Mouse (Mus musculus) erythroblast, embryonic 14.5 days (primary cell): ENCODE measurements around the gene Slc15a2.

Experiments used
- GATA1 ChIP-seq: IDR thresholded peaks from 2 replicates; pipeline ENCODE4 v1.6.1; 2012; ENCODE audit warnings: low read length, inconsistent platforms, mixed read lengths
- TAL1 ChIP-seq: IDR thresholded peaks from 3 replicates; pipeline ENCODE4 v1.6.1; 2012; ENCODE audit warnings: low read length, inconsistent platforms, mixed read lengths

DNA sequence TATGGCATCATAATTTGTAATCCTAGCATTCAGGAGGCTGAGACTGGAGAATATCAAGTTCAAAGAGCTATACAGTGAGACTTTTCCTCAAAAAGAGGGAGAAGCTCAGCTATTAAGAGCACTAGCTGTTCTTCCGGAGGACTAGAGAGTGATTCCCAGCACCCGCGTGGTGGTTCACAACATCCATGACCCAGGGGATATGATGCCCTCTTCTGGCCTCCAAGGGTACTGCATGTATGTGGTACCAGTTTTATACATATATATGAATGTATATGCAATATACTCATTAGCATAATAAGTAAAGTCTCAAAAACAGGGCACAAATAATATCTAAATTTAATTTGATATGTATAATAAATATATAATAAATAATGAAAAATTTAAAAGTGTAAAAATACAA is 17.6 kb upstream of the Slc15a2 start:
- TF ChIP-seq GATA1, result no peak
- TF ChIP-seq TAL1, result no peak
